ENCODE assay signal across 11 mouse cellular contexts in genomic region chr5:35624751-35625239, GRCm38 (mm10). TPM values are rescaled to one million over a fixed set of nuclear protein-coding genes. Genes with fewer than 3 reads are reported as not detected.
A peak's percentile ranks its signal among the peaks of the same experiment; 100 is the strongest.
DNase-seq lines count a peak whose midpoint lies in the region; ATAC-seq and TF ChIP-seq lines count a peak whose summit lies in the region.
"Had no signal": no experiment of that assay in that cellular context is flagged by ENCODE, and none has a peak within 500 bp of the region (broad histone marks: within the 10 kb centered on the region; RNA-seq: fewer than 3 reads in every experiment).

No protein-coding gene starts in this region.

- WGBS in heart, embryonic 16.5 days = 58% methylated on average over 4 of the region's 4 CpGs
- WGBS in forebrain, postnatal 0 days = 69% methylated on average over 4 of the region's 4 CpGs
- WGBS in forebrain, embryonic 15.5 days = 78% methylated on average over 4 of the region's 4 CpGs

- H3K9me3 ChIP-seq in heart, embryonic 16.5 days (replicated peaks; ENCODE audit: control insufficient read depth, low read length) = no peaks in the 10 kb centered on the region
- no peaks in the 10 kb centered on the region for H3K9me3 ChIP-seq in forebrain, postnatal 0 days (ENCODE audit: low read length)
- H3K9me3 ChIP-seq in forebrain, embryonic 15.5 days = no peaks in the 10 kb centered on the region
- H3K9me3 ChIP-seq: midbrain, embryonic 15.5 days had no signal

- DNase-seq in 416B (ENCODE audit: low read depth) (peak; percentile 82), adipocyte (ENCODE audit: low spot score) (peak; percentile 99)
- no peak for DNase-seq in layer of hippocampus, adult 9-10 months (ENCODE audit: low spot score)
- no peak for DNase-seq in forebrain, postnatal 0 days
- no peak for DNase-seq in Muller cell, postnatal 12 days (ENCODE audit: inconsistent ontology term)
- DNase-seq: cerebellum, adult 18-20 months had no signal

- no peaks in the 10 kb centered on the region for H3K36me3 ChIP-seq in heart, embryonic 16.5 days (ENCODE audit: control insufficient read depth, insufficient read depth)
- H3K36me3 ChIP-seq in forebrain, postnatal 0 days (ENCODE audit: insufficient read depth) = no peaks in the 10 kb centered on the region
- H3K36me3 ChIP-seq in forebrain, embryonic 15.5 days = no peaks in the 10 kb centered on the region
- H3K36me3 ChIP-seq: midbrain, embryonic 15.5 days had no signal

- no peak overlapping the region for H3K4me3 ChIP-seq in heart, embryonic 16.5 days (ENCODE audit: low read length)
- H3K4me3 ChIP-seq in forebrain, postnatal 0 days (ENCODE audit: low read depth, low read length) = no peak overlapping the region
- H3K4me3 ChIP-seq in forebrain, embryonic 15.5 days = no peak overlapping the region
- H3K4me3 ChIP-seq: left cerebral cortex, adult 2 months; midbrain, embryonic 15.5 days had no signal

- 0 out of 2 replicates have a peak, but pooled peaks have one; percentile 37 for ATAC-seq in heart, embryonic 16.5 days (replicated peaks; ENCODE audit: extremely low read depth, insufficient read depth, low FRiP score)
- ATAC-seq in megakaryocyte progenitor cell, adult 5-6 weeks (replicated peaks; ENCODE audit: poor library complexity) = peak; percentile 58
- no peak for ATAC-seq in forebrain, postnatal 0 days
- no peak for ATAC-seq in forebrain, embryonic 15.5 days (replicated peaks)
- ATAC-seq: midbrain, embryonic 15.5 days had no signal

- H3K9ac ChIP-seq in heart, embryonic 16.5 days (ENCODE audit: low read length) = no peak overlapping the region
- no peak overlapping the region for H3K9ac ChIP-seq in forebrain, postnatal 0 days
- no peak overlapping the region for H3K9ac ChIP-seq in forebrain, embryonic 15.5 days (replicated peaks)
- H3K9ac ChIP-seq: midbrain, embryonic 15.5 days had no signal

- H3K27me3 ChIP-seq in heart, embryonic 16.5 days (ENCODE audit: control insufficient read depth, insufficient read depth, low read length) = no peaks in the 10 kb centered on the region
- H3K27me3 ChIP-seq in forebrain, postnatal 0 days (ENCODE audit: insufficient read depth, low read length) = no peaks in the 10 kb centered on the region
- no peaks in the 10 kb centered on the region for H3K27me3 ChIP-seq in forebrain, embryonic 15.5 days
- H3K27me3 ChIP-seq: midbrain, embryonic 15.5 days had no signal

- no peak overlapping the region for H3K4me2 ChIP-seq in heart, embryonic 16.5 days (ENCODE audit: low read depth, low read length)
- no peak overlapping the region for H3K4me2 ChIP-seq in forebrain, postnatal 0 days (ENCODE audit: low read depth)
- H3K4me2 ChIP-seq in forebrain, embryonic 15.5 days (replicated peaks) = no peak overlapping the region
- H3K4me2 ChIP-seq: midbrain, embryonic 15.5 days had no signal

- no peak for TF ChIP-seq CTCF in forebrain, postnatal 0 days (IDR thresholded peaks at IDR 0.05; ENCODE audit: low read depth)

- H3K27ac ChIP-seq in heart, embryonic 16.5 days (ENCODE audit: low read length) = no peak overlapping the region
- no peak overlapping the region for H3K27ac ChIP-seq in forebrain, postnatal 0 days (ENCODE audit: low read depth, low read length)
- no peak overlapping the region for H3K27ac ChIP-seq in forebrain, embryonic 15.5 days (replicated peaks)
- H3K27ac ChIP-seq: left cerebral cortex, adult 2 months; midbrain, embryonic 15.5 days had no signal

- peaks cover 9% of the 10 kb centered on the region for H3K4me1 ChIP-seq in heart, embryonic 16.5 days (ENCODE audit: control insufficient read depth, insufficient read depth, low read length)
- no peaks in the 10 kb centered on the region for H3K4me1 ChIP-seq in forebrain, postnatal 0 days (ENCODE audit: insufficient read depth)
- H3K4me1 ChIP-seq in forebrain, embryonic 15.5 days = 0 out of 2 replicates have a peak, but pooled peaks cover 8% of the 10 kb centered on the region
- H3K4me1 ChIP-seq: midbrain, embryonic 15.5 days had no signal

RNA-seq across cellular contexts. Expression of gene Acox3, which starts 42.0 kb away (rescaled TPM):
- 11.2 and 12.4 TPM in 2 replicates for polyA plus RNA-seq in heart, embryonic 16.5 days (2015; fragmentation: Nextera tagmentation; extraction: Ambion mirVana)
- total RNA-seq in megakaryocyte progenitor cell, adult 5-6 weeks (2015) = 19.0 and 24.9 TPM in 2 replicates
- 26.7 and 29.6 TPM in 2 replicates for total RNA-seq in megakaryocyte progenitor cell, adult 5-6 weeks (2017)
- total RNA-seq in forebrain, postnatal 0 days (2014; rRNA removed) = 18.3 and 32.1 TPM in 2 replicates
- 12.5 and 13.4 TPM in 2 replicates for polyA plus RNA-seq in forebrain, postnatal 0 days (2015; fragmentation: Nextera tagmentation; extraction: Ambion mirVana)
- 14.0 and 15.5 TPM in 2 replicates for polyA plus RNA-seq in forebrain, embryonic 15.5 days (2015; fragmentation: Nextera tagmentation; extraction: Ambion mirVana)

RNA-seq across cellular contexts. Expression of gene Trmt44, which starts 49.9 kb away (rescaled TPM):
- polyA plus RNA-seq in heart, embryonic 16.5 days (2015; fragmentation: Nextera tagmentation; extraction: Ambion mirVana) = 5.3 and 5.6 TPM in 2 replicates
- 6.2 and 8.4 TPM in 2 replicates for total RNA-seq in megakaryocyte progenitor cell, adult 5-6 weeks (2015)
- 6.3 and 7.5 TPM in 2 replicates for total RNA-seq in megakaryocyte progenitor cell, adult 5-6 weeks (2017)
- 10.6 and 12.3 TPM in 2 replicates for total RNA-seq in forebrain, postnatal 0 days (2014; rRNA removed)
- 2.7 and 3.5 TPM in 2 replicates for polyA plus RNA-seq in forebrain, postnatal 0 days (2015; fragmentation: Nextera tagmentation; extraction: Ambion mirVana)
- polyA plus RNA-seq in forebrain, embryonic 15.5 days (2015; fragmentation: Nextera tagmentation; extraction: Ambion mirVana) = 8.3 and 8.7 TPM in 2 replicates

RNA-seq across cellular contexts. Expression of gene Htra3, which starts 54.8 kb away (rescaled TPM):
- 16.3 and 17.2 TPM in 2 replicates for polyA plus RNA-seq in heart, embryonic 16.5 days (2015; fragmentation: Nextera tagmentation; extraction: Ambion mirVana)
- total RNA-seq in megakaryocyte progenitor cell, adult 5-6 weeks (2015) = not detected in 2 replicates
- total RNA-seq in megakaryocyte progenitor cell, adult 5-6 weeks (2017) = not detected in 2 replicates
- 11.1 and 13.2 TPM in 2 replicates for total RNA-seq in forebrain, postnatal 0 days (2014; rRNA removed)
- polyA plus RNA-seq in forebrain, postnatal 0 days (2015; fragmentation: Nextera tagmentation; extraction: Ambion mirVana) = 16.4 and 16.9 TPM in 2 replicates
- polyA plus RNA-seq in forebrain, embryonic 15.5 days (2015; fragmentation: Nextera tagmentation; extraction: Ambion mirVana) = 9.6 and 10.9 TPM in 2 replicates

Comparison
In these comparisons a context has a peak if more than half of its experiments do, and no peak if none do; other contexts are left out.
1. DNase-seq: peak in 416B (single experiment) and adipocyte (single experiment); none in layer of hippocampus, adult 9-10 months (single experiment), forebrain, postnatal 0 days (single experiment) and Muller cell, postnatal 12 days (single experiment).
2. ATAC-seq: peak in heart, embryonic 16.5 days (single experiment) and megakaryocyte progenitor cell, adult 5-6 weeks (single experiment); none in forebrain, postnatal 0 days (single experiment) and forebrain, embryonic 15.5 days (single experiment).